Mouse (Mus musculus) kidney, postnatal 14 days (tissue): ENCODE measurements around the gene Proser2.

Experiments used
- DNase-seq: peaks from one replicate; pipeline ENCODE4 v3.0.0; 2022; ENCODE audit warnings: mixed read lengths

Gene Proser2

GRCm38 (mm10) chr2:6071598-6072440, 58.2 kb downstream of the Proser2 start:
- DNase-seq, result no peak

GRCm38 (mm10) chr2:6070925-6071324, 59.1 kb downstream of the Proser2 start:
- DNase-seq, result no peak

GRCm38 (mm10) chr2:6067341-6067740, 62.7 kb downstream of the Proser2 start:
- no peak for DNase-seq

DNA sequence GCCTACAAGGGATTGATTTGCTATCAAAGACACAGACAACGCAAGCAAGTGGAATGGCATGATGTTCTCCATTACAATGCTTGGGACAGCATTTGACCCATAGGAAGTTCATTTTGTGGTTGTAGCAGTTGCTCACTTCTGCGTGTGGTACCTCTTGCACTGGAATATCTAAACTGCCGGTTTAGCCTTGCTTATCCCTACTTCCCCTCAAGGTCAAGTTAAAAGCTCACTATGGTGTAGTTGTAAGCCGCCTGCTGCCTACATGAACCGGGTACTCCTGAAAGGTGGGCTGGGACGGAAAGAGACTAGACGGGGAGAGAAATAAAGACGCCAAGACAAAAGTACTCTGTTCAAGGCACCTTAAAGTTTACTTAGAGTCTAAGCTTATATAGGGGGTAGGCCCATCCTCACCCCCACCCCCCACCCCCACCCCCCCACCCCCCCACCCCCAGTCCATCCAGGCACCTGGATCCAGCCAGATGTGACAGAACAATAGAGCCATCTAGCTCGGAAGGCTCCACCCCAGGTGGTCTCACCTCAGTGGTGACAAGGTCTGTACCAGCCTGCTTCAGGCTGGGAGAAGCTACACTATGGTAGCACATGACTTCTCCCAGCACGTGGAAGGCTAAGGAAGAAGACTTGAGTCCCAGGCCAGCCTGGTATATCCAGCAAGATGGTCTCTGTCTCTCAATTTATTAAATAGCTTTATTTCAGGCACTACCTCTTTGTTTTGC, 69.8 kb downstream of the Proser2 start:
- DNase-seq, result no peak

GRCm38 (mm10) chr2:6059291-6059690, 70.7 kb downstream of the Proser2 start:
- DNase-seq, result no peak

DNA sequence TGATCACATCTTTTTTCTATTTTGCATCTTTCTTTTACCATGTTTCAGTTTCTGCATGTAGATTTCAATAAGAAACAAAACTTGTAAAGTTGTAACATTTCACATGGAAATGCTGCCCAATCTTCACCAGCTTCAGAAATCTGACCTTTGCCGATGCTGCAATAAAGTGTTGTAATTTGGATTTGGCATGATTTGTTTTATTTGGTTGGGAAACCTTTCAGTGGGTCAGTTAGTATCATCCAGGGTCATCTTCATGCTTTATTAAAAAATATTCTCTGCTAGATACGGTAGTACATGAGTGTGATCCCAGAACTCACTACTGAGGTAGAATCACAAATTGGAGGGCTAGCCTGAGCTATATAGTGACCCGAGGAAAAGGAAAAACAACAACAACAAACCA, 73.5 kb downstream of the Proser2 start:
- no peak for DNase-seq

DNA sequence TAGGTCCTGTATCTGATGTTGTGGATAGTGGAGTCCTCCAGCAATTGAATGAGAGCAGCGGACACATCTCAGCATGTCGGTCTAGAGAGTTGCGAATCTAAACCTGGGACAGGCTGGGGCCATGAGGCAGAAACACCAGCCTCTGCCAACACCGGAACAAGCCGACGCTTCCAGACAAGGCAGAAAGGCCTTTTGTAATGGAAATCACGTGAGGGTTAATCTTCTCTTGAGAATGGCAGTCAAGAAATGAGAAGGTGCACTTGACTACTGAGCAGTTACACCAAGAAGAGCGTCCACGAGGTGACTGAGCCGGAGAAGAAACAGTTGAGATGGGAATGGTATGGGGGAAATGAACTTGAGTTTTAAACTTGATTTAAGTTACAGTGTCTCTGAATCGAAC, 74.5 kb downstream of the Proser2 start:
- DNase-seq, result no peak

DNA sequence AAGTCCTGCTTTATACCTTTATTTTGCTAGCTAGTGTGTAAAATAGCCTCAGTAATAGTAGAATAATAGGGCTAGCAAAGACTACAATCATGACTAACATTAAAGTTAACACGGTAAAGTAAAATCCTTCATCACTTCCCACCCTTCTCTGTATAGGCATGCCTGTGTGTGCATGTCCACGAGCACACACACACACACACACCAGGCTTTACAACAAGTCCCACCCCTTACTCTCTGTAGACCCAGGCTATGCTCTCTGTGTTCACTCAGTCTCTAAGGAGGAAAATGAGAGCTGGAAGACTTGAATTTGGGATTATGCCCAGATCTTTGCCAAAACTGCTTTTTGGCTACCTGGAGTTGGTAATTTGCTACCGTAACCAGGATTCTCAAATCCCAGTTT, 81.0 kb downstream of the Proser2 start:
- no peak for DNase-seq

DNA sequence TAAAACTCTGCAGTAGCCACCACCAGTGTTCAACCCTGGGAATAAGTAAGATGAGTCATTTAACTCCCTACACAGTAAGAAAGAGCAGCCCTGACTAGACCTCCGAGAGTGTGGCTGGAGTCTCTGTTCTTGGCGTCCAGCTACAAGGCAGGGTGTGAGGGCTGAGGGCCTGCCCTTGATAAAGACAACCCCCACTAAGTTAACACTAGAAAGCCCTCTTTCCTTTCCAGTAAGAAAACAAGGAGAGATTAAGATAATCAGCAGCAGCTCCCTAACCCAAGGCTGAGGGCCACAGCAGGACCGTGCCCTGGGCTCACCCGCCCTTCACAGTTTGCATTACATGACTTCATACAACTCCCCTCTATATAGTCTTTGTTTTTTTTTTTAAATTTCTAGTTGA, 81.4 kb downstream of the Proser2 start:
- no peak for DNase-seq
